Mouse (Mus musculus) kidney, embryonic 14.5 days (tissue): Measurements from ENCODE around the gene Tes. TPM values are rescaled to one million over a fixed set of nuclear protein-coding genes. Genes with fewer than 3 reads are reported as not detected.
A peak's percentile ranks its signal among the peaks of the same experiment; 100 is the strongest.

Experiments
- ATAC-seq: fragments of 200-750 bp; cut with Nextera tagmentation; 2 replicates; pipeline ENCODE4 v1.8.0; 2017; ENCODE audit warnings: moderate number of reproducible peaks, mild to moderate bottlenecking, moderate TSS enrichment, moderate library complexity; ENCODE audit not compliant: low FRiP score, low TSS enrichment
- H3K27ac ChIP-seq: fragments of 300-500 bp; sonication (generic); 2 replicates; pipeline ENCODE4 v1.5.1; 2014; ENCODE audit warnings: low read depth, mild to moderate bottlenecking, low read length, moderate library complexity, mixed read lengths
- H3K27me3 ChIP-seq: fragments of 300-500 bp; sonication (generic); 2 replicates; pipeline ENCODE4 v1.6.1; 2014; ENCODE audit warnings: mild to moderate bottlenecking, low read length; ENCODE audit not compliant: control insufficient read depth, insufficient read depth
- H3K36me3 ChIP-seq: fragments of 300-500 bp; sonication (generic); 2 replicates; pipeline ENCODE4 v1.6.1; 2014; ENCODE audit warnings: low read length, mixed read lengths; ENCODE audit not compliant: control insufficient read depth, insufficient read depth
- H3K4me1 ChIP-seq: fragments of 300-500 bp; sonication (generic); 2 replicates; pipeline ENCODE4 v1.6.1; 2014; ENCODE audit warnings: low read length, mixed read lengths; ENCODE audit not compliant: control insufficient read depth, insufficient read depth
- H3K4me2 ChIP-seq: fragments of 300-500 bp; sonication (generic); replicated peaks from 2 replicates; pipeline ENCODE4 v1.6.1; 2014; ENCODE audit warnings: low read depth, mild to moderate bottlenecking, low read length
- H3K4me3 ChIP-seq: fragments of 300-500 bp; sonication (generic); 2 replicates; pipeline ENCODE4 v1.5.1; 2014; ENCODE audit warnings: mild to moderate bottlenecking, low read length
- H3K9ac ChIP-seq: fragments of 300-500 bp; sonication (generic); 2 replicates; pipeline ENCODE4 v1.6.1; 2014; ENCODE audit warnings: low read depth, mild to moderate bottlenecking, low read length, moderate library complexity
- H3K9me3 ChIP-seq: fragments of 300-500 bp; sonication (generic); 2 replicates; pipeline ENCODE4 v1.6.1; 2016; ENCODE audit warnings: low read length; ENCODE audit not compliant: control insufficient read depth
- WGBS: fragments of 180-500 bp; shearing (Covaris S2); extraction: QIAGEN DNeasy Blood & Tissue Kit; methylation state at CpG from one replicate; pipeline ENCODE4 v1.1.7; 2014; 5-methylcytosine and 5-hydroxymethylcytosine counted together
- polyA plus RNA-seq: library from polyadenylated mRNA; unstranded; fragments of >200 nt; fragmentation: Nextera tagmentation; extraction: Ambion mirVana; gene quantifications from 2 replicates; pipeline ENCODE4 v1.2.1, GENCODE M21; 2014

Gene Tes
- polyA plus RNA-seq, 1 experiment from 2014 or later: 92.2 TPM

DNA sequence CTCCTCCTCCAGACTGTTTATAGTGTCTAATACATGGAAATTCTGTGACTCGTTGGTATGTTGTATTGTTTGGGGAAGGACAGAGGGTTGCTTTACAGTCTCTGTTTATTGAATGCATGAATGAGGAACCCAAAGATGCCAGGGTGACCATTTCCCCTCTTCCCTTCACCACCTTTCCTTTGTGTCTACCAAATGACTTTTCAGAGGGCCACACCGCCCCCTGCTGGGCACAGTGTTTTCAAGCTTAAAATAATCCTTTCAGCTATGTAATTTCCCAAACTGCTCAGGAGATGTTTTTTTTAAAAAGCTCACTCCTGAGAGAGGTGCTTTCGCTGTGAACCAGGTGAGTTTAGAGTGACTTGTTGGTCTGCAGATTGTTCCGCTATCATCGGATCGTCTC, 22.5 kb downstream of the Tes start:
- Histone ChIP-seq H3K4me3 (no peak overlapping the region), H3K27me3 (no peaks in the 10 kb centered on the region), H3K9me3 (no peaks in the 10 kb centered on the region), H3K36me3 (no peaks in the 10 kb centered on the region), H3K4me1 (no peaks in the 10 kb centered on the region), H3K4me2 (no peak overlapping the region), H3K9ac (no peak overlapping the region), H3K27ac (no peak overlapping the region)
- WGBS: 68% methylated on average over 6 of the region's 6 CpGs
- ATAC-seq: no peak

DNA sequence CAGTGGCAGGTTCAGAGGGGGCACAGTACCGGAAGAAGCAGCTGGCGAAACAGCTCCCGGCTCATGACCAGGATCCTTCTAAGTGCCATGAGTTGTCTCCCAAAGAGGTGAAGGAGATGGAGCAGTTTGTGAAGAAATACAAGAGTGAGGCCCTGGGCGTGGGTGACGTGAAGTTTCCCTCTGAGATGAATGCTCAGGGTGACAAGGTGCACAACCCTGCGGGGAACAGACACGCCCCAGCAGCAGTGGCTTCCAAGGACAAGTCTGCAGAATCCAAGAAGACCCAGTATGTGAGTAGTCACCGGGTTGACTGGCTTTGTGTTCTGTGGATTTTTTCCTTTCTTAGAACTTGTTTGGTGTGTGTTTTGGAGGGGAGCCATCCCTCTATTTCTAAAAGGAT, 32.4 kb downstream of the Tes start:
- no peaks in the 10 kb centered on the region for H3K9me3 ChIP-seq
- no peak overlapping the region for H3K4me3 ChIP-seq
- no peaks in the 10 kb centered on the region for H3K4me1 ChIP-seq
- peaks cover 32% of the 10 kb centered on the region; the same call in 1 of the 2 replicates for H3K36me3 ChIP-seq
- H3K9ac ChIP-seq: no peak overlapping the region
- H3K27me3 ChIP-seq: no peaks in the 10 kb centered on the region
- 87% methylated on average over 8 of the region's 8 CpGs for WGBS
- ATAC-seq: no peak
- H3K27ac ChIP-seq: no peak overlapping the region
- H3K4me2 ChIP-seq: no peak overlapping the region

DNA sequence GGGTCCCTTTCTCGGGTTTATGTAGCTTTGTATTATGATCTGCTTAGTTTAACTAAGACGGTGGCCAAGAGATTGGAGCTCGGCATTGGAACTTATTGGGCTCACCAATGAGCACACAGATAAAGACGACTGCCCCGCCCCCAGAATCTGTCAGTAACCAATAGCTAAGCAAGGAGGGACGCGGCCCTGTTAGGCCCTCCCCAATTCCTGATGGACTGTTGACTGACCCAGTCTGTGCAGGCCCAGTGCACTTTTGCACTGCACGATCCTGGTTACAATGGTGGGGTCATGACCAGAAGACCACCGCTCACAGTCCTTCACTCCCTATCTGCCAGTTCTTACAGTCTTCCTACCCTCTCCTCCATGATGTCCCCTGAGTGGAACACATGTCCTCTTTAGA, 33.6 kb downstream of the Tes start:
- H3K4me1 ChIP-seq: no peaks in the 10 kb centered on the region
- H3K4me2 ChIP-seq: no peak overlapping the region
- no peak overlapping the region for H3K4me3 ChIP-seq
- H3K9ac ChIP-seq: no peak overlapping the region
- no peaks in the 10 kb centered on the region for H3K9me3 ChIP-seq
- no peak for ATAC-seq
- WGBS: 89% methylated on average over 9 of the region's 9 CpGs
- no peak overlapping the region for H3K27ac ChIP-seq
- peaks cover 32% of the 10 kb centered on the region; the same call in 1 of the 2 replicates for H3K36me3 ChIP-seq
- H3K27me3 ChIP-seq: no peaks in the 10 kb centered on the region

DNA sequence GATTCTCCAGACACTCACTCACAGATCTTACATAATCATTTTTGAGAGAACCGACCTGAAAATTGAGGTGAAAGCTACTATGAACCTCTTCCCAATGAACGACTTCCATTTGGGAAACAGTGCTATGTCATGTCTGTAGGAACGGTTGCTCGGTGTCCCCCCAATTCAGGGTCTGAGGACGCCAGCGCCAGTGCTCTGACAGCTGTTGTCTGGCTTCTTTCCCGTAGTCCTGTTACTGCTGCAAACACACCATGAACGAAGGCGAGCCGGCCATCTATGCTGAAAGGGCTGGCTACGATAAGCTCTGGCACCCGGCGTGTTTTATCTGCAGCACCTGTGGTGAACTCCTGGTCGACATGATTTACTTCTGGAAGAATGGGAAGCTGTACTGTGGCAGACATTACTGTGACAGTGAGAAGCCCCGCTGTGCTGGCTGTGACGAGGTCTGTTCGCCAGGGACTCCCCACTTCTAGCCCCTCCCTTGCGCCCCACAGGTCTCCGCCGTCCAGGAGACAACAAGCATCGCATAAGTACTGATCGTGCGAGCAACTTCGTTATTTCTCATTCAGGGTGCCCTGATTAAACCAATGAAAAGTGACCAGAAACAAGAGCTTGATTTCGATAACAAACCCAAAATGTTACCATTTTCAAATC, 34.7 kb downstream of the Tes start:
- Histone ChIP-seq H3K27ac (no peak overlapping the region), H3K9ac (no peak overlapping the region), H3K36me3 (peaks cover 36% of the 10 kb centered on the region; the same call in 1 of the 2 replicates), H3K9me3 (no peaks in the 10 kb centered on the region), H3K4me1 (no peaks in the 10 kb centered on the region), H3K4me2 (no peak overlapping the region), H3K27me3 (no peaks in the 10 kb centered on the region), H3K4me3 (no peak overlapping the region)
- no peak for ATAC-seq
- 91% methylated on average over 25 of the region's 25 CpGs for WGBS

DNA sequence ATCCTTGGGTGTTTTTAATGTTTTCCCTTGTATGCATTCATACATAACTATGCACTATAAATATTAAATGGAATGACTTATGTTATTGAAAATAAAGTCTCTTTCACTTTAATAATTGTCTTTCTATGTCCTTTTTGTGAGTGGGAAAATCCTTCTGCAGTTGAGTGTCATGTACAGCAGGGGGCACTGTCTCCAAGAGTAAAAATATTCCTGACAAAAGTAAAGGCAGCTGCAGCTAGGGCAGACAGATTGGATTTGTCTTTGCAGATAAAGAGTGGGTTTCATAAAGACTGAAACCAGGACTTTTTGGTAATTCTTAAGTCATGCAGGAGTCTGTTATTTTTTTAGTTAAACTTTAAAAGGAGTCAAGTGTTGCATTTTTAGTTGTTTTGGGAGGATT, 40.8 kb downstream of the Tes start:
- H3K27ac ChIP-seq: no peak overlapping the region
- H3K4me1 ChIP-seq: no peaks in the 10 kb centered on the region
- ATAC-seq: no peak
- H3K36me3 ChIP-seq: peaks cover 15% of the 10 kb centered on the region; the same call in 1 of the 2 replicates
- H3K9me3 ChIP-seq: no peaks in the 10 kb centered on the region
- H3K27me3 ChIP-seq: no peaks in the 10 kb centered on the region
- H3K9ac ChIP-seq: no peak overlapping the region
- H3K4me2 ChIP-seq: no peak overlapping the region
- no peak overlapping the region for H3K4me3 ChIP-seq

DNA sequence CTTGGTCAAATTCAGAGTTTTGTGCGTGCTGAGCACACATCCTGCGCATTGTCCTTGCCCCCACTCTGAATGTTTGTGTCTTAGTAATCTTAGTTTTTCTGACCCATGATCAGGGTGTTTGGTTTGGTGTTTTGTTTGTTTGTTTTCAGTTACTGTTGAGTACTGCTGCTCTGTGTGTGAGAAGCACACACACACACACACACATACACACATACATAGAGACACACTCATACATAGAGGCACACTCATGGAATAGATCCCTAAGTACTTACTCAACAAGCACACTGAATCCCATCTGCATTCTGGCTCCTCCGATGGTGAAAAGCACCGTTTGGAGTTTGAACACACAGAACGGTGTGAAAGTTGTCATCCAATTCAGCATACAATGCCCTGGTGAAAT, 41.5 kb downstream of the Tes start:
- WGBS: 94% methylated on average over 5 of the region's 5 CpGs
- H3K4me2 ChIP-seq: no peak overlapping the region
- no peak for ATAC-seq
- no peak overlapping the region for H3K4me3 ChIP-seq
- no peak overlapping the region for H3K27ac ChIP-seq
- H3K4me1 ChIP-seq: no peaks in the 10 kb centered on the region
- H3K27me3 ChIP-seq: no peaks in the 10 kb centered on the region
- H3K9me3 ChIP-seq: no peaks in the 10 kb centered on the region
- no peak overlapping the region for H3K9ac ChIP-seq
- H3K36me3 ChIP-seq: peaks cover 7% of the 10 kb centered on the region; the same call in 1 of the 2 replicates

DNA sequence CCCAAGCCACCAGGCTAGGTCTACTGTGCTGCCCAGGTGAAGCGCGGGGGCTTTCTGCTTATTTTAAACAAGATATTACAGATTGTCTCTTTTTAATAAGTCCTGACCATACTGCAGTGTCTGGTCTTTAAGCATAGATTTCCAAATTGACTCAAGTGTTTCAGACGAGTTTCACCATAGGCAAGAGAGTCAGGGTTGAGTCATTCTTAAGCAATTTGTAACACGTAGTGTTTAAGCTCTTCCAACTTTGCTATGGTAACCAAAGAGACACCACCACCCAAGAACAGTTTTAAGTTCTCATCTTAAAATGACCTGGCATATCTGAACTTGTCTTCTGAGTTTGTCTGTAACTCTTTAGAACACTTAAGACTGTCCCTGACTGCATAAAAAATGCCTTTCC, 44.3 kb downstream of the Tes start:
- Histone ChIP-seq H3K9me3 (no peaks in the 10 kb centered on the region), H3K27me3 (no peaks in the 10 kb centered on the region), H3K9ac (no peak overlapping the region), H3K4me1 (no peaks in the 10 kb centered on the region), H3K4me3 (no peak overlapping the region), H3K36me3 (peaks cover 5% of the 10 kb centered on the region; the same call in 1 of the 2 replicates), H3K27ac (no peak overlapping the region), H3K4me2 (no peak overlapping the region)
- ATAC-seq: no peak
- WGBS: 79% methylated on average over 4 of the region's 4 CpGs

DNA sequence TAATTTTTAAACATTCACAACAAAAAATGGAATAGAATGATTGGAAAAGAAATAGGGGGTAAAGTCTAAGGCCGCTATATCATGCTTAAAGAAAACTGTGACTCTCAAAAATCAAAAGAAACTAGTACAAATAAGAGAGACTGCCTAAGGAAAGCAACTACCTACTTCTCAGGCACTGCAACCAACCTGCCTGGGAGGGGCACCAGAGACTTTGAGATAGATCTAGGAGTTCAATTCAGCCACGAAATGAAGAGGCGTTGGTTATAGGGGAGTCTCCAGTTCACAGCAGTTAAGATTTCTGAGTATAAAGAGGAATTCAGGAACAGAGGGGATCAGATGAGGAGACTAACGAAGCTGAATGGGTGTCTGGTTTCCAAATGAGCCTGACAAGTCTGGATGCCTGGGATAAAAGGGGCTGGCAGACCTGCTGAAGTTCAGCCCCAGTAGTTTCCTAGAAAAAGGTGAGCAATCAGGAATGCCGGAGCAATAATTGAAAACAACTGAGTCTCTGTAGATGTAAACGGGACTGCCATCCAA, 45.7 kb downstream of the Tes start:
- no peaks in the 10 kb centered on the region for H3K9me3 ChIP-seq
- H3K27ac ChIP-seq: no peak overlapping the region
- H3K4me3 ChIP-seq: no peak overlapping the region
- ATAC-seq: peak; percentile 49; the same call in 1 of the 2 replicates
- H3K4me2 ChIP-seq: no peak overlapping the region
- H3K4me1 ChIP-seq: no peaks in the 10 kb centered on the region
- H3K9ac ChIP-seq: no peak overlapping the region
- no peaks in the 10 kb centered on the region for H3K36me3 ChIP-seq
- no peaks in the 10 kb centered on the region for H3K27me3 ChIP-seq
- WGBS: 56% methylated on average over 6 of the region's 6 CpGs

DNA sequence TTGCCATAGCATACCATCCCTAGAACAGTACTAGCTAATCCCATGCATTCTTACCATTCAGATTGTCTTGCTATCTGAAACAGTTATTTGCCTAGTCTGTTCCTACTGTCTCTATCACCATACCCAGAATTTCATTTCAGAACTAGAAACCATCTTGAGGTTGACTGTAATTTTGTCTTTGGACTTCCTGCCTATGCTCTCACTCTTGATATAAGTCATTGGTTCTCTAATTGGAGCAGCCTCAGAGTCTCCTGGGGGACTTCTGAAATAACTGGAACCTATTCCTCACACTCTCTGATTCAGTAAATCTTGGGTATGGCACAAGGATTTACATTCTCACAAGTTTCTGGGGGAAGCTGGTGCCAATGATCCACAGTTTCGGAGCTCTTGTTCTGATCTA, 47.1 kb downstream of the Tes start:
- 93% methylated on average over 1 of the region's 1 CpGs for WGBS
- no peaks in the 10 kb centered on the region for H3K27me3 ChIP-seq
- H3K4me2 ChIP-seq: no peak overlapping the region
- no peaks in the 10 kb centered on the region for H3K9me3 ChIP-seq
- H3K36me3 ChIP-seq: no peaks in the 10 kb centered on the region
- no peak overlapping the region for H3K27ac ChIP-seq
- H3K4me1 ChIP-seq: no peaks in the 10 kb centered on the region
- ATAC-seq: no peak
- H3K9ac ChIP-seq: no peak overlapping the region
- H3K4me3 ChIP-seq: no peak overlapping the region
